Mouse (Mus musculus): ENCODE results near the gene Phxr2. TPM values are rescaled to one million over a fixed set of nuclear protein-coding genes. Genes with fewer than 3 reads are reported as not detected.

Phxr2 gene
- polyA plus RNA-seq, 1 experiment from 2014 or later: not detected

DNA sequence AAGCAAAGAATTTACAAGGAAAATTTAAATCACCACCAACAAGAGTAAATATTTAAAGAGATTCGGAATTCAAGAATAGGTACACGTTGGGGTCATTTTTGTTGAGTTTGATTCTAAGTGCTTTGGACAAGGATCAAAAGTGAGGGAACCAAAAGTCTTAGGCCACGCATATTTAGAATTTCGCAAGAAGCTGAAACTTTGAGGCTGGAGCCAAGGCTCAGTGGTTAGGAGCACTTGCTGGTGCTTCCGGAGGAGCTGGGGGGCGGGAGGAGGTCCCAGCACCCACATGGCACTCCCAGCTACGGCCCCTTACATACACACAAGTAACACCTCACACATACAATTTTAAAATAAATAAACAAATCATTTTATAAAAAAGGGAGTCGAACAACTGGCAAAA lies 20.5 kb upstream of the Phxr2 start:
- WGBS: 90% methylated on average over 8 of the region's 8 CpGs
- Histone ChIP-seq H3K4me1 (ENCODE audit: control insufficient read depth, insufficient read depth, low read length) (no peaks in the 10 kb centered on the region), H3K27ac (replicated peaks; ENCODE audit: low read depth, low read length) (no peak overlapping the region), H3K4me3 (ENCODE audit: low read depth, low read length) (no peak overlapping the region), H3K36me3 (ENCODE audit: control insufficient read depth, insufficient read depth, low read length) (0 out of 2 replicates have a peak, but pooled peaks cover 9% of the 10 kb centered on the region), H3K27me3 (replicated peaks; ENCODE audit: control insufficient read depth, insufficient read depth, low read length) (no peaks in the 10 kb centered on the region), H3K9me3 (ENCODE audit: control insufficient read depth, low read length) (no peaks in the 10 kb centered on the region), H3K4me2 (ENCODE audit: low read depth, low read length) (no peak overlapping the region), H3K9ac (ENCODE audit: low read depth, low read length) (no peak overlapping the region)
- ATAC-seq (ENCODE audit: low read depth) (no peak), DNase-seq (ENCODE audit: low spot score) (no peak)

DNA sequence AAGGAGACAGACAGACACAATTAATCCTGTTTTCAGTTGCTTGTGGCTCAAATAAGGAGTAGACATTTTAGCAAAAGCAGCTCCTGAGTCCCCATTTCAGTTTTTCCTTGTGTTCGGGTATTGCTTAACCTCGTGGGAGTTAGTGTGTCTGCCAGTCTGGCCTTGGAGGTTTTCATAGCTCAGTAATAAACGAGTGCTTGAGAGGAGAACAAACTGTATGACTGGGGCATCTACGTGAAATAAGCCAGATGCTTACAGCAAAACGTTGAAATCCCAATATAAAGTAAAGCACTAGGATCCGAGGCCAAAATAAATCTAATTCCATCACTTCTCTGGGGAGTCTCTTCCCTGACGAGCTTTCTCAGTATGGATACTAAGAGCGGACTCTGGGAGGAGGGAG lies 19.5 kb upstream of the Phxr2 start:
- H3K27me3 ChIP-seq (replicated peaks; ENCODE audit: control insufficient read depth, insufficient read depth, low read length): no peaks in the 10 kb centered on the region
- H3K4me3 ChIP-seq (ENCODE audit: low read depth, low read length): no peak overlapping the region
- WGBS: 81% methylated on average over 8 of the region's 8 CpGs
- 0 out of 2 replicates have a peak, but pooled peaks cover 9% of the 10 kb centered on the region for H3K36me3 ChIP-seq (ENCODE audit: control insufficient read depth, insufficient read depth, low read length)
- H3K4me2 ChIP-seq (ENCODE audit: low read depth, low read length): no peak overlapping the region
- ATAC-seq (ENCODE audit: low read depth): no peak
- DNase-seq (ENCODE audit: low spot score): no peak
- no peaks in the 10 kb centered on the region for H3K4me1 ChIP-seq (ENCODE audit: control insufficient read depth, insufficient read depth, low read length)
- H3K27ac ChIP-seq (replicated peaks; ENCODE audit: low read depth, low read length): no peak overlapping the region
- H3K9ac ChIP-seq (ENCODE audit: low read depth, low read length): no peak overlapping the region
- no peaks in the 10 kb centered on the region for H3K9me3 ChIP-seq (ENCODE audit: control insufficient read depth, low read length)

DNA sequence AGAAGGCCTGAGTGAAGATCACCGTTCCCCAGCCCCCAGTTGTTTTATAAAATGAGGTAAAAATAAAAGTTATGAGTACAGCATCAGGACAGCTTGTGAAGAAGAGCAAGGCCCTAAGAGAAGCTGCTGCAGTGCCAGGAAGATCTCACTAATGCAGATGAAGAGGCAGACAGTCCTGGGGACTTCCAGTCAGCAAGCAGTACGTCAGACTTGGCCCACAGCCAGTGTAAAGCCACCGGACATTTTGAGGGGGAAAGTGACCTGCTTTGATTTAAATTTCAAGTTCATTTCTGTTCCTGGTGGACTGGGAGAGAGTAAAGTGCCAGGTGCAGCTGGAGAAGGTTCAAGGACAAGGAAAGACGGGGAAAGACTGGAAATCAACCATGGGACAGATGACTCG lies 10.2 kb upstream of the Phxr2 start:
- no peak overlapping the region for H3K9ac ChIP-seq (ENCODE audit: low read depth, low read length)
- H3K27ac ChIP-seq (replicated peaks; ENCODE audit: low read depth, low read length): no peak overlapping the region
- DNase-seq (ENCODE audit: low spot score) (peak; percentile 37), ATAC-seq (ENCODE audit: low read depth) (no peak)
- H3K4me2 ChIP-seq (ENCODE audit: low read depth, low read length): no peak overlapping the region
- no peaks in the 10 kb centered on the region for H3K9me3 ChIP-seq (ENCODE audit: control insufficient read depth, low read length)
- peaks cover 6% of the 10 kb centered on the region; the same call in 1 of the 2 replicates for H3K36me3 ChIP-seq (ENCODE audit: control insufficient read depth, insufficient read depth, low read length)
- H3K4me3 ChIP-seq (ENCODE audit: low read depth, low read length): no peak overlapping the region
- no peaks in the 10 kb centered on the region for H3K4me1 ChIP-seq (ENCODE audit: control insufficient read depth, insufficient read depth, low read length)
- WGBS: 68% methylated on average over 5 of the region's 5 CpGs
- H3K27me3 ChIP-seq (replicated peaks; ENCODE audit: control insufficient read depth, insufficient read depth, low read length): no peaks in the 10 kb centered on the region

DNA sequence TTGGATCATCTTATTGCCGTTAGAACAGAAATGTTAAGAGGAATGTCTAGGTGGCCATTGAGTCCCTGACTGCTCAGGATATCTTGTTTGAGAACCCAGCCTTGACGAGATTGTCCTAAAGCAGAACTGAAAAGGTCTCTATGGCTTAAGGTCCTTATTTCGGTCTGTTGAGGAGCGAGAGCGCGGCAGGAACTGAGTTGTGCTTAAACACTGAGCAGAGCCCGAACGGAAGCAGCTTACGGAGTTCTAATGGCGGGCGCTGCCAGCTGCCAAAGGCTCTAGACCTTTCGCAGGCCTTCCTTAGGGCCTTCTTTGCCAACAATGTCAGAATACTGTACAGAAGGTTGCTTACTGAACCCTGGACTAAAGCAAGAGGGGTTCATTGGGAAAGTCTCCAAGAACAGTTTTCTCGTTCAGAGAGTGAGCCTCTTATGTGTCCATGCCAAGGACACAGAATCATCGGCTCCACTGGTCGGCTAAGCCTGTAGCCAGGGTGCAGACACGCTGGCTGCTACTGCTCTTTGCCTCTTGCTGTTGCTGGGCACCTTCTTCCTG lies 7.3 kb upstream of the Phxr2 start:
- Histone ChIP-seq H3K4me1 (ENCODE audit: control insufficient read depth, insufficient read depth, low read length) (no peaks in the 10 kb centered on the region), H3K36me3 (ENCODE audit: control insufficient read depth, insufficient read depth, low read length) (peaks cover 4% of the 10 kb centered on the region; the same call in 1 of the 2 replicates), H3K9ac (ENCODE audit: low read depth, low read length) (no peak overlapping the region), H3K4me3 (ENCODE audit: low read depth, low read length) (no peak overlapping the region), H3K27ac (replicated peaks; ENCODE audit: low read depth, low read length) (no peak overlapping the region), H3K4me2 (ENCODE audit: low read depth, low read length) (no peak overlapping the region), H3K27me3 (replicated peaks; ENCODE audit: control insufficient read depth, insufficient read depth, low read length) (no peaks in the 10 kb centered on the region), H3K9me3 (ENCODE audit: control insufficient read depth, low read length) (no peaks in the 10 kb centered on the region)
- ATAC-seq (ENCODE audit: low read depth): no peak
- no peak for DNase-seq (ENCODE audit: low spot score)
- WGBS: 97% methylated on average over 16 of the region's 16 CpGs

DNA sequence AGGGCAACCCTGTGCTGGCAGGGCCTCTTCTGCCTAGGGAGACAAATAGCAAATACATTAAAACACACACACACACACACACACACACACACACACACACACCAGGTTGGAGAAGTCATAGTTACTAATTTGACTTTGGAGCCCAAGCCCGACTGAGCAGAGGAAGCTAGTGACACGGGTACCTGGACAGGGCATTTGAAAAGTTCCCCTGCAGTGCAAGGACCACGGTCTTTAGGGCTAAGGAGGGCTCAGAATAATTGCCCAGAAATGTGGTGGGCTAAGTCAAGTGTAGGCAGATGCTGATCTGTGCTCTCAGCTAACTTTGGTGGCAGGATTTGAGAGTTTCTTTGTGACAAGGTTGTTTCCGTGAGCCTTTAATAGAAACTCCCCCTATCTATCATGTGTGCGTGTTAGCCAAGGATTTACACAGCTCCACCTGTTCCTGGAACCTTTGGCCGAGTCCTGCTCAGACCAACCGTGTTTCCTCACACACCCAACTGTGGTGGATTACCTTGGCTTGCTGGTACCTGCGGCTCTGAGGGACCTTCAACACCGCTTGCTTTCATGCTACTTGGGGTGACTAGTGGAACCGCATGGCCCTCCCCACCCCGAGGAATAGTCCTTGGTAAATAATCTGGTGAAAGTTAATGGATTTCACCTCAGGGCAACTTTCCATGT lies 6.6 kb upstream of the Phxr2 start:
- H3K4me1 ChIP-seq (ENCODE audit: control insufficient read depth, insufficient read depth, low read length): no peaks in the 10 kb centered on the region
- 93% methylated on average over 11 of the region's 11 CpGs for WGBS
- ATAC-seq (ENCODE audit: low read depth) (no peak), DNase-seq (ENCODE audit: low spot score) (no peak)
- no peak overlapping the region for H3K4me2 ChIP-seq (ENCODE audit: low read depth, low read length)
- H3K9ac ChIP-seq (ENCODE audit: low read depth, low read length): no peak overlapping the region
- H3K36me3 ChIP-seq (ENCODE audit: control insufficient read depth, insufficient read depth, low read length): peaks cover 2% of the 10 kb centered on the region; the same call in 1 of the 2 replicates
- no peak overlapping the region for H3K27ac ChIP-seq (replicated peaks; ENCODE audit: low read depth, low read length)
- no peaks in the 10 kb centered on the region for H3K9me3 ChIP-seq (ENCODE audit: control insufficient read depth, low read length)
- H3K27me3 ChIP-seq (replicated peaks; ENCODE audit: control insufficient read depth, insufficient read depth, low read length): no peaks in the 10 kb centered on the region
- H3K4me3 ChIP-seq (ENCODE audit: low read depth, low read length): no peak overlapping the region

DNA sequence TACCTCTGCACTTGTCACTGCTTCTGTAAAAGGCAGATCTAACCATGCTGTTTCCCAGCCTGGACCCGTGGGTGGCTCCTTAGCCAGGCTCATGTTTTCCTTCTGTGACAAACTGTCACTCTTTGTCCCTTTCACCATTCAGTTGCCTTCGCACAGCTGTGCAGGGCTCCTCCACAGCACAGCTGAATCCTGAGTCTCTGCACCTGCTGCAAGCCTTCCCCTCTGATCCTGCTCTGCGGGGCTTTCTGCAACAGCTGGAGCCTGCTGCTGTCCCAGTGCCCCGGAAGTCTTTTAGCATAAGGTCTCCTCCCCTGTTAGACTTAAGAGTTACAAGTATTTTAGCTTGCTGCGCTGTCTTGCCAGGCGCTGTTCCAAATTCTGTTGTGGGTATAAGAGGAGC lies 6.1 kb upstream of the Phxr2 start:
- H3K27ac ChIP-seq (replicated peaks; ENCODE audit: low read depth, low read length): no peak overlapping the region
- H3K9me3 ChIP-seq (ENCODE audit: control insufficient read depth, low read length): no peaks in the 10 kb centered on the region
- DNase-seq (ENCODE audit: low spot score) (peak; percentile 82), ATAC-seq (ENCODE audit: low read depth) (peak; percentile 89)
- 71% methylated on average over 6 of the region's 6 CpGs for WGBS
- no peak overlapping the region for H3K4me3 ChIP-seq (ENCODE audit: low read depth, low read length)
- no peak overlapping the region for H3K4me2 ChIP-seq (ENCODE audit: low read depth, low read length)
- H3K9ac ChIP-seq (ENCODE audit: low read depth, low read length): no peak overlapping the region
- no peaks in the 10 kb centered on the region for H3K4me1 ChIP-seq (ENCODE audit: control insufficient read depth, insufficient read depth, low read length)
- H3K27me3 ChIP-seq (replicated peaks; ENCODE audit: control insufficient read depth, insufficient read depth, low read length): no peaks in the 10 kb centered on the region
- H3K36me3 ChIP-seq (ENCODE audit: control insufficient read depth, insufficient read depth, low read length): peaks cover 2% of the 10 kb centered on the region; the same call in 1 of the 2 replicates

DNA sequence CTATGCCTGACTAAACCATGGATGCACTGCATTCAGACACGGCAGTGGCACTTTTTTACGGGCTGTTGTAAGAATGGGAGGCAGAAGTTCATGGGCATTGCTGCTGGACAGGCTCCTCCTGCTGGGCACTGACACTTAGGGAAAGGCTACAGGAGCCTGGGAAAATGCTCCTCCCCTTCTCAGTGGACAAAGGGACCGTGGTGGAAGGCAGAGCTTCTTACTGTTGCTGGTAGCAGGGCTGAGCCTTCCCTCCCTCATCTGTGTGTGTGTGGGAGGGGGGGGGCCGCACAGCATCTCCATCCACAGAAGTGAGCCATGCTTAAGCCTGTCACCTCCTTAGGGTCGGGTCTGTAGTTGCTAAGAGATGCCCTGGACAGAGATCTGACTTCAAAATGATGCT lies 5.2 kb upstream of the Phxr2 start:
- 74% methylated on average over 5 of the region's 5 CpGs for WGBS
- no peak overlapping the region for H3K4me2 ChIP-seq (ENCODE audit: low read depth, low read length)
- H3K27ac ChIP-seq (replicated peaks; ENCODE audit: low read depth, low read length): no peak overlapping the region
- DNase-seq (ENCODE audit: low spot score) (no peak), ATAC-seq (ENCODE audit: low read depth) (no peak)
- no peaks in the 10 kb centered on the region for H3K9me3 ChIP-seq (ENCODE audit: control insufficient read depth, low read length)
- H3K9ac ChIP-seq (ENCODE audit: low read depth, low read length): no peak overlapping the region
- H3K4me1 ChIP-seq (ENCODE audit: control insufficient read depth, insufficient read depth, low read length): no peaks in the 10 kb centered on the region
- no peak overlapping the region for H3K4me3 ChIP-seq (ENCODE audit: low read depth, low read length)
- H3K27me3 ChIP-seq (replicated peaks; ENCODE audit: control insufficient read depth, insufficient read depth, low read length): no peaks in the 10 kb centered on the region
- H3K36me3 ChIP-seq (ENCODE audit: control insufficient read depth, insufficient read depth, low read length): peaks cover 2% of the 10 kb centered on the region; the same call in 1 of the 2 replicates

DNA sequence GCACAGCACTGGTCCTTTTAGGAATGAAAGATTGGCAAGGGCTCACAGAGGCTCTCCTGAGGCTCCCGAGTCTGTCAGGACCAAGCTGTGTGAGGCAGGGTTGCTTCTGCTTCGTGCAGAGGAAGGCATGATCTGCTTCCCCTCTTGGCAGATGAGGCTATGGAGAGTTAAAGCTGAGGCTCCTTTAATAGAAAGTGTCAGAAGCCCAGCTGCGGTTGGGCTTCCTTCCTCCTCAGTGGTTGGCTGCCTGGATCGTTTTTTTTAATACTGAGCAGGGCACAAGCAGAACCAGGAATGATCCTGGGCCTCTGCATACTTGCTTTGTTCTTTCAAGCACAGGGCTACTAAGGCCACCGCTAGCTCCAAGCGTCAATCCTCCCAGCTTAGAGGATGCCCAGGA lies 4.5 kb upstream of the Phxr2 start:
- ATAC-seq (ENCODE audit: low read depth): 0 out of 2 replicates have a peak, but pooled peaks have one; percentile 7
- Histone ChIP-seq H3K9me3 (ENCODE audit: control insufficient read depth, low read length) (no peaks in the 10 kb centered on the region), H3K27me3 (replicated peaks; ENCODE audit: control insufficient read depth, insufficient read depth, low read length) (no peaks in the 10 kb centered on the region), H3K9ac (ENCODE audit: low read depth, low read length) (no peak overlapping the region), H3K4me2 (ENCODE audit: low read depth, low read length) (no peak overlapping the region), H3K4me1 (ENCODE audit: control insufficient read depth, insufficient read depth, low read length) (no peaks in the 10 kb centered on the region), H3K36me3 (ENCODE audit: control insufficient read depth, insufficient read depth, low read length) (peaks cover 2% of the 10 kb centered on the region; the same call in 1 of the 2 replicates), H3K4me3 (ENCODE audit: low read depth, low read length) (no peak overlapping the region), H3K27ac (replicated peaks; ENCODE audit: low read depth, low read length) (no peak overlapping the region)
- DNase-seq (ENCODE audit: low spot score): peak; percentile 39
- 50% methylated on average over 6 of the region's 6 CpGs for WGBS
